Mouse (Mus musculus) thymus, postnatal 14 days (tissue): Measurements from ENCODE around the gene Arhgap8.
A peak's percentile ranks its signal among the peaks of the same experiment; 100 is the strongest.
"Not testable (repeated sequence)": the region's sequence is repeated elsewhere in the genome, so short reads cannot be mapped to it uniquely, and the experiment has no call there.

Source experiments
- DNase-seq: peaks from one replicate; pipeline ENCODE4 v3.0.0; 2021

Arhgap8 gene

DNA sequence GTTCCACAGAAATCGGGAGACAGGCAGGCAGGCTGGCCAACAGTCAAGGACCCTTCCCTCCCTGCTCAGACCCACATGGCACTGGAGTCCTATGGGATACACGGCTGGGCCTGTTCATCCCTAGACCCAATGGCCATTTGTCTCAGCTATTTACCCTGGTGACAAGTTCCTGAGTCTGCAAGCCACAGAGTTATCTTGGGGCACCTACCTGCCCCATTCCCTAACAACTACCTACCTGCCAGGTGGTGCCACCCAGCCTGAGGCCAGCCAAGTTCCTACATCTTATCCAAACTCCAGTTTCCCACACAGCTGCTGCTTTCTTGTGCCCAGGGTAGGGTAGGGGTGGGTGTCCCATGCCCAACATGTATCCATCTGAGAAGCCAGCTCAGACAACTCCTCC is 21.7 kb upstream of the Arhgap8 start:
- DNase-seq = no peak

GRCm38 (mm10) chr15:84700147-84700794 is 19.6 kb upstream of the Arhgap8 start:
- peak; percentile 63 for DNase-seq

- peak; percentile 31 for DNase-seq
Observed at GRCm38 (mm10) chr15:84701947-84702346, 17.9 kb upstream of the Arhgap8 start.

DNA sequence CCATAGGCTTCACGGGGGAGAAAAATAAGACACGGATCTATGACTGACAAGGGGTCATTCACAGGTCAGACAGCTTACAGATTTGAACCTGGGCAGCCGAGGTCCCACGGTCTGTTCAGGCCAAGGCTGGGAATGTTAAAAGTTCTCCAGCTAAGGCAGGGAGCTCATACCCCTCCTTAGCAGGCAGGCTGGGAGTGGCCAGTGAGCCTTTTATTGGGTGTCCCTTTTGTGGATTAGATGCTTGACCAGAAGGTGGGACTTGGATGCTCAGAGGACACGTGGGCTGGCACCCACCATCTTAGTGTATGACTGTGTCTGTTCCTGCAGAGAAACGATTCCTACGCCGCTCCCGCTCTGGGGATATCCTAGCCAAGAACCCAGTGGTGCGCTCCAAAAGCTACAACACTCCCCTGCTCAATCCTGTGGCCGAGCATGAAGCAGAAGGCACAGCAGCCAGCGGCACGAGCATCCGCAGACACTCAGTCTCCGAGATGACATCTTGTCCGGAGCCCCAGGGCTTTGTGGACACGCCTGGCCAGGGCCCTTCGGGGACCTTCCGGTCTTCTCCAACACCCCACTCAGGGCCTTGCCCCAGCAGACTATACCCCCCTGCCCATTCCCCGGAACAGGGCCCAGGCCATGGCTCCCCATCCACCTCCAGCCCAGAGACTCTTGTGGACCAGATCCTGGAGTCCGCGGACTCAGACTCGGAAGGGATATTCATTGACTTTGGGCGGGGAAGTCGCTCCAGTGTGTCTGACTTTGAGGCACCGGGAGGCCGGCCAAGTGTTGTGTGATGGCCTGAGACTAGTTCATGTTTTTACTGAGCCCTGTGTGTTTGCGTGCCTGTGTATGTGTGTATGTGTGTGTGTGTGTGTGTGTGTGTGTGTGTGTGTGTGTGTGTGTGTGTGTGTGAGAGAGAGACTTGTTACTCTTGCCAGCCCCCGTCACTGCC is 17.2 kb upstream of the Arhgap8 start:
- no peak for DNase-seq

- DNase-seq = no peak
Observed at GRCm38 (mm10) chr15:84703992-84704391, 15.9 kb upstream of the Arhgap8 start.

- DNase-seq = no peak
Observed at GRCm38 (mm10) chr15:84705351-84705901, 14.4 kb upstream of the Arhgap8 start.

GRCm38 (mm10) chr15:84706983-84707619 is 12.8 kb upstream of the Arhgap8 start:
- no peak for DNase-seq

DNA sequence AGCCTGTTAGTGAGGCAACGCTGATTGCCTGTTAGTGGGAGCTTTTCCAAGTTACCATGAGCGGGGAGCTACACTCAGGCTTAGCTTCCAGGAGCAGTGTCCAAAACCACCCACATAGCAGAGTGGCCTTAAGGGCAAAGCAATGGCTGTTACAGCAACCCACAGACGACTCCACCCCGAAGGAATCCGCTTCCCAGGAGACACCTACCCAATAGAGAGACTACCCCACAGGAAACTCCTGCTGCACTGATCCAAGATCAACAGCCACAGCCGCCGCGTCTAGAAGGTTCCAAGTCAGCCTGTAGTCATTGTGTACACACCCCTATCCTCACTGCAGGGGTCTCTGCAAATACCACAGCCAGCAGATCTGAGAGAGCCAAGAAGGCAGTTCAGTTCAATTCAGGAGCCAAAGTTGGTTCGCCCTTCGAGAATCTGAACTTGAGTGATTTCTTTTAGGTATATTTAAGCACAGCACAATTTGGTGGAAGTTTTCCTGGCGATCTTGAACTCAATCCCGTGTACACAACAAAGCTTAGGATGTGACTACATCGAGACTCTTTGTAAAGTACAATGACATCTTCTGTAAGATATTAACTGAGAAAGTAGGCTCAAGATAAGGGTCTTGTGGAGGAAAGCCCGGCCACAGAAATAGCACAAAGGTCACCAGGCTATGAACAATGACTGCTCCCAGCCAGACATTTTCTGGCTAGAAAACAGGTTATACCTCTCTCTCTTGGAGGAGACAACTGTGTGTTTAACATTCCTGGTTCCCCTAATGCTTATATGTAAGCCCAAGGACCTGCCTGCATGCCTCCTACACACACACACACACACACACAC is 7.1 kb upstream of the Arhgap8 start:
- no peak for DNase-seq

DNA sequence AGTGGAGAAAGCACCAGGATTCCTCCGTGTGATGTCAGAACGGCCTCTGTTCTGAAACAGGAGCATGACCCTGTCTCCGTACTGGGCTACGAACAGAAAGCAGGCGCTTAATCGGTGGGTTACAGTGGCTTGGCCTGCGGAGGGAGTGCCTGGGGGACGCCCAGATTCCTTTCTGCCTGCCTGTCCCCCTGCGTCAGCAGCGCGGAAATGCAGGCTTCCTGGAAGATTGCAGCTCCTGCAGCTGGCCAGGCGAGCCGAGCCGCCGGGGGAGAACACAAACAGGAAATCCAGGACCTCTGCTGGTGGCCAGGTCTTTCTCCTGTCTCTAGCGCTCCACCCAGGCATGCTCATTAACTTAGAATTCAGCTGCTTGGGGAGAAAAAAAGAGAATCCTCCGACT is 5.1 kb upstream of the Arhgap8 start:
- peak; percentile 21 for DNase-seq

GRCm38 (mm10) chr15:84715132-84715531 is 4.7 kb upstream of the Arhgap8 start:
- DNase-seq = no peak

DNA sequence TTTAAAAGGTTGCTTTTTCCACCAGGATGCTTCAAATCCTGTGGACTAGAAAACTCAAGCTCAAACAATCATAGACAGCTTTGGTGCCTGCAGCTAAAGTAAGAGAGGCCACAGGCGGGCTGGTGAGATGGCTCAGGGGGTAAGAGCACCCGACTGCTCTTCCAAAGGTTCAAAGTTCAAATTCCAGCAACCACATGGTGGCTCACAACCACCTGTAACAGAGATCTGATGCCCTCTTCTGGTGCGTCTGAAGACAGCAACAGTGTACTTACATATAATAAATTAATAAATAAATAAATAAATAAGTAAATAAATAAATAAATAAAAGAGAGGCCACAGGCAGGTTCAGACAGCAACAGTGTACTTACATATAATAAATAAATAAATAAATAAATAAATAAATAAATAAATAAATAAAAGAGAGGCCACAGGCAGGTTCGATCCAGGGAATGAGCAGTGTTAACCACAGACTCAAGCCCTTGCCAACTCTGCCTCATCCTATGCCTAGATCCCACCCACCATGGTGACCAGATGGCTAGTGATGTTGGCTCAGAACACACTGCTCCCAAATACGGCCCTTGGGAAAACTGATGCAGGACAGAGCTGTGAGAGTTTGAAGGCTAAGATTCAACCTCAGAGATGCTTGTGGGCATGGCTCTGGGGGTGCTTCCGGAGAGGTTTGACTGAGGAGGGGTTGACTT is 2.1 kb upstream of the Arhgap8 start:
- DNase-seq = not testable (repeated sequence)

DNA sequence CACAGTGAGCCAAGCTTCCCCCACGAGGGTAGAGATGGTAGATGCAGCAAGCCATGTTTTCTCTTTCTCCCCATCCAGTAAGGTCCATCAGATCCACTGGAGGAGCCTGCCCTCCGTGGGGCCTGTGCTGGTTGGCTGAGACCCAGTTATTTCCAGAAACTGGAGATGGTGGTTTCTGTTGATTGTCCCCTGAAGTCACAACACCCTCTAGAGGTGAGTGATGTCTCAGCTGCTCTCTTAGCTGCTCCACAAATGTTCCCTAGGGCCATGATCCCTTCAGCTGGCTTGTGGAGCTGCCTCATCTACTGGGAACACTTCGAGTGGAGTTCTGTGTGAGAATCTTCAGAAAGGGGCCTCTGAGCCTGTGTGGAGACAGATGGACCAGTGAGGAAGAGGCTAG is 1.1 kb upstream of the Arhgap8 start:
- no peak for DNase-seq

DNA sequence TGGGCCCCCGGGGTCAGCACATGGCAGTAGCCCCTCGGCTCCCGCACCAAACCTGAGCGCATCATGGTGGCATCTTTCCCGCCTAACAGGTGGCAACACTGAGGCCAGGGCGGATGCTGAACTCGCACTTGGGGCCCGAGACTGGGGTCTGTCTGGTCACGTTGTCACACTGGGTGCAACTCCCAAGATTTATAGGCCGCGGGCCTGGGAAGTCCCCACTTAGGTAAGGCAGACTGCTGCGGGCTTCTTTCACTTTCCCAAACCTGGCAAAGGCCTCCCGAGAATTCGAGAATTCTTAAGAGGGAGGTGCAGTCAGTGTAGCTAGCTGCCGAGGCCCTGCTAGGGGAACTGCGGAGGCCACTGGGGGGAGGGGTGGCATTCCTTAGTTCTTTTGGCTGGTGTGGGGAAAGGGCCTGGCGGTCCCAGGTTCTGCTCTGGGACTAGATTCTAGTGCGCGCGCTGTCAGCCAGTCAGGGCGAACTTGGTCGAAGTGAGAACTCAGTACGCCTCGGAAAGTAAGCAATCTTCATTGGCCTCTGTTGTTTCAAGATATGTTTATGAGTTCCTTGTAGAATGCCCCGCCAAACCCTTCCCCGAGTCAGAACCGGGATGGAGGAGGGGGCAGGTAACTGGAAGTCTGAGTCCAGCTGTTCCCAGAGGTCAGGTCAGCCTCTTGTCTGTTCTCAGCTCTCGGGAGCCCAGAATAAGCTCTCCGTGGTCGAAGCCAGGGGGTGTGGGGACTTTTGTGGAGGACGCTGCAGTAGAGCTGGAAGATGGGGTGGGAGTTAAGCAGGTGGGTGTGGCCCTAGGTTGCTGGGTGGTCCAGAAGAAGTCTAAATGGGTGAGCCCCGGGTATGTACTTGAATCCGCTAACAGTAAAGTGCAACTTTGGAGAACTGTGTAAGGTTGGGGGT is 696 bp downstream of the Arhgap8 start:
- no peak for DNase-seq

GRCm38 (mm10) chr15:84723656-84724055 is 3.8 kb downstream of the Arhgap8 start:
- not testable (repeated sequence) for DNase-seq

DNA sequence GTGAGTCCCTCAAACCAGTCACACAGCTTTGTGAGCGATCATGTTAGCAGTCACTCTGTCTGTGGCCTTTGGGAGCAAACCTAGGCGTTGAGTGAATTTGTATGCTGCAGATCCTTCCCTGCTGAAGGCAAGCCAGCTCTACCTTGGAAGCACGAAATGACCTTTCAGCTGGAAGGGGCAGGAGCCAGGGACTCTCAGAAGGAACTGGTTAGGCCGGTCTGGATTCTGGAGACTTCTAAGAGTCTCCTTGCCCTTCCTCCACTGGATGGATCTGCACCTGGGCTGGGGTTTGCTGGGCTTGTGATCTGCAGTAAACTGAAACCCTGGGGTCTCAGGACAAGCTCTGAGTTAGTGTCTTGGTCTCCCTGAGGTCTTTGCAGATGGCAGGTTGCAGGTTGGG is 4.3 kb downstream of the Arhgap8 start:
- DNase-seq = no peak

GRCm38 (mm10) chr15:84729685-84730084 is 9.8 kb downstream of the Arhgap8 start:
- no peak for DNase-seq

DNA sequence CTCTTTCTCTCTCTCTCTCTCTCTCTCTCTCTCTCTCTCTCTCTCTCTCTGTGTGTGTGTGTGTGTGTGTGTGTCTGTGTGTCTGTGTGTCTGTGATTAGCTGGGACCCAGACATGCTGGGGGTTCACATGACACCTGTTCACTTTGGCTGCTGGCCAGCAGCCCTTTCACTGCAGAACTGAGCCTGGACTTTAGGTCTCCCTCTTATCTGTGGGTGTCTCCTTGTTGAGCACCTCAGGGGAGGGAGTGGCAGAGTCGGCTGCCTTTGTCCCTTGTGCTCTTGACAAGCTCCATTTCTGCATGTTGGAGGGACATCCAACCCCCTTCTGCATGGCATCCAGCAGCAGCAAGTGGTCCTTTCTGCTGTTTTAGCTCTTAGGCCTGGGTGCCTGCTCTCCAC is 11.0 kb downstream of the Arhgap8 start:
- DNase-seq = no peak

DNA sequence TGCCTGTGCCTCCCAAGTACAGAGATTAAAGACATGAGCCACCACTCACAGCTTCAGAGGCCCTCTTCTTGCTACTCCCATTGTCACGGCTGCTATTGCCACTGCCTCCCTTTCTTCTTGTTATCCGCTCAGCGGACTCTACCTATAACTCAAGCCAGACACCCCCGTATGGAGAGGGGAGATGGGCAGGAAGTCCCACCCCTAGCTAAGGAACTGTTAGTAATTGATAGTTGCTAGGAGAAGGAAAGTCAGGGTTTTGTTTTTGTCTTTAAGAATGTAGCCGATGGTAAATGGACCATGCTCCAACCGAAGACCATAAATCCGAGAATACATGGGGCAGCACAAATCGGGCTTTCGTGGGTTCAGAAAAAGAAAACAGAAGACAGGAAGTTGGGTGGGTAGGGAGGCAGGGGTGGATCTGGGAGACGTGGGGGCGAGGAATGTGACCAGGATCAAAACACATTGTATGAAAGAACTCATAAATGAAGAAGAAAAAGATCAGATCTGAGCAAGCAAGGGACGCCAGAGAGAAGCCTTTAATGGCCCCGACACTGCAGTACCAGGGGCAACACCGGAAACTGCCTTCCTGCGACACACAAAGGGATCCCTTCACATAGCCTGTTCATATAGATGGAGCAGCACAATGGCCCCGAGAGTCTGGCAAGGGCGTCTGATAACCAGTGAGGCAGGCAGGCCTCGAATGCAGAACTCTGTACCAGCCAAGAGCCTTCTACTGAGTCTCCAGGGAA is 12.0 kb downstream of the Arhgap8 start:
- DNase-seq = no peak

DNA sequence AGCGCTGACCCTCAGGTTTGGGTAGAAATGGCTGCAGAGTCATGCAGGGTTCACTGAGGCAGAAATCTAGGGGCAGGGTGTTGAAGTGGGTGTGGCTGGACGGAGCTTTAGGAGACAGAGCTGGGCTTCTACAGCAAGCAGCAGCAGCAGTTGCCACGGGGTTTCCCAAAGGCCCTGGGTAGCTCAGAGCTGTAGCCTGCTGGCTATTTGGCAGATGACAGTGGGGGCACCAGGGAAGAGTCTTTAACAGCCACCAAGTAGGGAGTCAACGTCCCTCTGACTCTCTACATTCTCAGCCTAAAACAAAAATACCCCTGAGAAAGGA is 12.5 kb downstream of the Arhgap8 start:
- DNase-seq = no peak

GRCm38 (mm10) chr15:84736346-84736993 is 16.6 kb downstream of the Arhgap8 start:
- DNase-seq = no peak
